Mouse (Mus musculus) embryonic facial prominence, embryonic 14.5 days (tissue): ENCODE results near the gene Gm47985. TPM values are rescaled to one million over a fixed set of nuclear protein-coding genes. Genes with fewer than 3 reads are reported as not detected.

Source experiments
- ATAC-seq: fragments of 200-750 bp; cut with Nextera tagmentation; 2 replicates; pipeline ENCODE4 v1.8.0; 2017; ENCODE audit warnings: low read depth, moderate number of reproducible peaks, moderate TSS enrichment
- DNase-seq: peaks from one replicate; pipeline ENCODE4 v3.0.0-alpha.2; 2015; ENCODE audit warnings: low spot score
- H3K27ac ChIP-seq: fragments of 300-500 bp; sonication (generic); replicated peaks from 2 replicates; pipeline ENCODE4 v1.5.1; 2014; ENCODE audit warnings: low read depth, mild to moderate bottlenecking, low read length, moderate library complexity
- H3K27me3 ChIP-seq: fragments of 300-500 bp; sonication (generic); replicated peaks from 2 replicates; pipeline ENCODE4 v1.6.1; 2014; ENCODE audit warnings: low read length; ENCODE audit not compliant: control insufficient read depth, insufficient read depth
- H3K36me3 ChIP-seq: fragments of 300-500 bp; sonication (generic); 2 replicates; pipeline ENCODE4 v1.6.1; 2014; ENCODE audit warnings: low read length, mixed read lengths; ENCODE audit not compliant: control insufficient read depth, insufficient read depth
- H3K4me1 ChIP-seq: fragments of 300-500 bp; sonication (generic); 2 replicates; pipeline ENCODE4 v1.6.1; 2014; ENCODE audit warnings: antibody characterized with exemption, low read length; ENCODE audit not compliant: control insufficient read depth, insufficient read depth
- H3K4me2 ChIP-seq: fragments of 300-500 bp; sonication (generic); 2 replicates; pipeline ENCODE4 v1.6.1; 2014; ENCODE audit warnings: low read depth, mild to moderate bottlenecking, low read length, moderate library complexity, mixed read lengths
- H3K4me3 ChIP-seq: fragments of 300-500 bp; sonication (generic); 2 replicates; pipeline ENCODE4 v1.5.1; 2014; ENCODE audit warnings: low read depth, mild to moderate bottlenecking, low read length
- H3K9ac ChIP-seq: fragments of 300-500 bp; sonication (generic); 2 replicates; pipeline ENCODE4 v1.6.1; 2014; ENCODE audit warnings: low read depth, mild to moderate bottlenecking, low read length, moderate library complexity, mixed read lengths
- H3K9me3 ChIP-seq: fragments of 300-500 bp; sonication (generic); 2 replicates; pipeline ENCODE4 v1.6.1; 2016; ENCODE audit warnings: low read length; ENCODE audit not compliant: control insufficient read depth
- WGBS: fragments of 180-500 bp; shearing (Covaris S2); extraction: QIAGEN DNeasy Blood & Tissue Kit; methylation state at CpG from one replicate; pipeline ENCODE4 v1.1.7; 2014; 5-methylcytosine and 5-hydroxymethylcytosine counted together
- polyA plus RNA-seq: library from polyadenylated mRNA; unstranded; fragments of >200 nt; fragmentation: Nextera tagmentation; extraction: Ambion mirVana; gene quantifications from 2 replicates; pipeline ENCODE4 v1.2.1, GENCODE M21; 2014

The Gm47985 gene
- polyA plus RNA-seq, 1 experiment from 2014 or later, result 0.18 TPM

GRCm38 (mm10) chr1:151223377-151223776, 41.0 kb downstream of the Gm47985 start:
- no peak for DNase-seq
- 89% methylated on average over 1 of the region's 1 CpGs for WGBS
- H3K9me3 ChIP-seq, result no peaks in the 10 kb centered on the region
- H3K27me3 ChIP-seq, result no peaks in the 10 kb centered on the region
- no peak overlapping the region for H3K9ac ChIP-seq
- H3K4me1 ChIP-seq, result no peaks in the 10 kb centered on the region
- no peak overlapping the region for H3K4me3 ChIP-seq
- H3K27ac ChIP-seq, result no peak overlapping the region
- no peaks in the 10 kb centered on the region for H3K36me3 ChIP-seq
- H3K4me2 ChIP-seq, result no peak overlapping the region
- no peak for ATAC-seq

GRCm38 (mm10) chr1:151224536-151224935, 42.2 kb downstream of the Gm47985 start:
- no peak for DNase-seq
- Histone ChIP-seq H3K4me1 (no peaks in the 10 kb centered on the region), H3K9me3 (no peaks in the 10 kb centered on the region), H3K4me2 (no peak overlapping the region), H3K4me3 (no peak overlapping the region), H3K36me3 (no peaks in the 10 kb centered on the region), H3K27me3 (no peaks in the 10 kb centered on the region), H3K9ac (no peak overlapping the region), H3K27ac (no peak overlapping the region)
- ATAC-seq, result no peak
- WGBS, result 93% methylated on average over 1 of the region's 1 CpGs

- WGBS, result 61% methylated on average over 8 of the region's 8 CpGs
Measured at GRCm38 (mm10) chr1:151227506-151227905, 45.2 kb downstream of the Gm47985 start.

GRCm38 (mm10) chr1:151228320-151228989, 46.1 kb downstream of the Gm47985 start:
- Histone ChIP-seq H3K4me3 (no peak overlapping the region), H3K4me2 (no peak overlapping the region), H3K27me3 (no peaks in the 10 kb centered on the region), H3K9ac (no peak overlapping the region), H3K36me3 (no peaks in the 10 kb centered on the region), H3K27ac (no peak overlapping the region), H3K9me3 (no peaks in the 10 kb centered on the region), H3K4me1 (no peaks in the 10 kb centered on the region)
- ATAC-seq (no peak), DNase-seq (no peak)
- WGBS, result 66% methylated on average over 1 of the region's 1 CpGs

More at GRCm38 (mm10) chr1:151227506-151227905, 45.2 kb downstream of the Gm47985 start:
- H3K4me2 ChIP-seq, result no peak overlapping the region
- H3K9me3 ChIP-seq, result no peaks in the 10 kb centered on the region
- H3K4me3 ChIP-seq, result no peak overlapping the region
- DNase-seq, result no peak
- H3K4me1 ChIP-seq, result no peaks in the 10 kb centered on the region
- H3K27me3 ChIP-seq, result no peaks in the 10 kb centered on the region
- H3K36me3 ChIP-seq, result no peaks in the 10 kb centered on the region
- no peak overlapping the region for H3K27ac ChIP-seq
- no peak overlapping the region for H3K9ac ChIP-seq
- ATAC-seq, result no peak

- ATAC-seq, result no peak
- WGBS, result 86% methylated on average over 3 of the region's 3 CpGs
- H3K27me3 ChIP-seq, result no peaks in the 10 kb centered on the region
- no peak overlapping the region for H3K9ac ChIP-seq
- no peak overlapping the region for H3K4me2 ChIP-seq
- no peak overlapping the region for H3K27ac ChIP-seq
- no peak for DNase-seq
- H3K36me3 ChIP-seq, result no peaks in the 10 kb centered on the region
- peaks cover 6% of the 10 kb centered on the region; the same call in 1 of the 2 replicates for H3K9me3 ChIP-seq
- no peaks in the 10 kb centered on the region for H3K4me1 ChIP-seq
- H3K4me3 ChIP-seq, result no peak overlapping the region
Measured at GRCm38 (mm10) chr1:151232346-151232745, 50.0 kb downstream of the Gm47985 start.

- Histone ChIP-seq H3K9me3 (peaks cover 6% of the 10 kb centered on the region; the same call in 1 of the 2 replicates), H3K4me3 (no peak overlapping the region), H3K4me1 (no peaks in the 10 kb centered on the region), H3K36me3 (no peaks in the 10 kb centered on the region), H3K9ac (no peak overlapping the region), H3K27ac (no peak overlapping the region), H3K27me3 (no peaks in the 10 kb centered on the region), H3K4me2 (no peak overlapping the region)
- 71% methylated on average over 3 of the region's 3 CpGs for WGBS
- ATAC-seq (no peak), DNase-seq (no peak)
Measured at GRCm38 (mm10) chr1:151233756-151234155, 51.4 kb downstream of the Gm47985 start.

Other genes with a start within 250 kb of the Gm47985 start
- gene Hmcn1, start 189.1 kb upstream of the Gm47985 start, polyA plus RNA-seq, result 30.7 and 36.5 TPM in 2 replicates
- 0.12 TPM in 1 of 2 replicates, not detected in the other for gene Gm8947, start 9.8 kb downstream of the Gm47985 start, polyA plus RNA-seq
- gene Gm47995, start 15.9 kb downstream of the Gm47985 start, polyA plus RNA-seq, result 0.25 TPM in 1 of 2 replicates, not detected in the other
- not detected in 2 replicates for gene 3110040M04Rik, start 21.6 kb downstream of the Gm47985 start, polyA plus RNA-seq
- gene Gm47996, start 27.6 kb downstream of the Gm47985 start, polyA plus RNA-seq, result not detected in 2 replicates
- 221 and 236 TPM in 2 replicates for gene Ivns1abp, start 161.9 kb downstream of the Gm47985 start, polyA plus RNA-seq
- 20.9 and 22.3 TPM in 2 replicates for gene Swt1, start 245.9 kb downstream of the Gm47985 start, polyA plus RNA-seq
- gene Trmt1l, start 246.0 kb downstream of the Gm47985 start, polyA plus RNA-seq, result 35.0 and 35.3 TPM in 2 replicates